Mouse (Mus musculus): ENCODE data around the gene Gpr158.

Gpr158 gene

GRCm38 (mm10) chr2:21665721-21666120 lies 298.4 kb downstream of the Gpr158 start:
- no peak for DNase-seq

- no peak for DNase-seq
These were observed 308.9 kb downstream of the Gpr158 start for GRCm38 (mm10) chr2:21676084-21676838.

DNA sequence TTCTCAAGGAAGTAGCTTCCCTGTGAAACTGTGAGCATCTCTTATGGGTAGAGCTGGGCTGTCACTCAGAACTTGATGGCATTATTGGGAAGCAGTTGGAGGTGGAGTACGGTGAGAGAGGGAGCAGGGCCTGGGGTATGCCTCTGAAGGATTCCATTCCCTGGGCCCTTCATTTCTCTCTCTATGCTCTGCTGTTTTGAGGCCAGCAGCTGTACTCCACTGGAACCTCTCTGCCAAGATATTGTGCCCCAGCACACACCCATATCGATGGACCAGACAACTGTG lies 309.4 kb downstream of the Gpr158 start:
- no peak for DNase-seq

DNA sequence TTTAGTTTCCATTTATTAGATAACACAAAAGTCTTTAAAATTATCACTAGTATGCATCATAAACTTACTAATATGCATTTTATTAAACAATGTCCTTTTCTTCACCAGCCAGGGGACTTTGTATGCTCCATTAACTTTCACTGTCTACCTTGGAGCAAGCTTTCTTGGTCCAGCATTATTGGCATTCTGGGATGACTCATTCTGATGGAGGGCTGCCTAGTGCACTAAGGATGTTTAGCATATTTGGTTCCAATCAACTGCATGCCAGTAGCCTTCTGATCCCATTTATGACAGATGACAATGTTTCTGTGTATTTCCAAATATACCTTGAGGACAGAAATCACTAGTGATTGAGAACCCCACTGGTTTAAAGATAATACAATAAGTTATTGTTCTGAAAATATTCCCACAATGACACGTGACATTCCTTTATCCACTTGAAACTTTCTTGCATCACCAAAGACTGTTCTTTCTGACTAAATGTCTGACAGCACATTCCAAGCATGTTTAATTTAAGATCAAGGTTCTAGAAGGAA lies 313.5 kb downstream of the Gpr158 start:
- no peak for DNase-seq

DNA sequence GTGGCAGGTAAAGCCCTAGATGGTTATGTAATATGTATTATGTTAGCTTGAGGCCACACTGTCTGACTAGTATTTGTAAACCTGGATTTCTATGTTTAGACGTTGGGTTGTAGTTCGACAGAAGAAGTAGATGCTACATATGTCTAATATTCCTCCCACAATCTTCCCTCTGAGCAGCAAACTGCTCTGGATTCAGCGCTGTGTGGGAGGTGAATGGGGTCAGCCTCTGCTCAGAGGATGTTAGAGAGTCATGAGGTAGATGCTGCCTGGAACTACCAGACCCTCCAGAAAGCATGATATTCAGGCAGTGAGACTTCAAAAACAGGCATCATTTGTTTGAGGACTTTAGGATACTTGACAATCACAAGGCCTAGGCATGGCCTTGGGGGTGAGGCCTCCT lies 317.4 kb downstream of the Gpr158 start:
- no peak for DNase-seq

- no peak for DNase-seq
These were observed 325.8 kb downstream of the Gpr158 start for GRCm38 (mm10) chr2:21693128-21693527.

- no peak for DNase-seq
These were observed 326.7 kb downstream of the Gpr158 start for GRCm38 (mm10) chr2:21693807-21694594.

DNA sequence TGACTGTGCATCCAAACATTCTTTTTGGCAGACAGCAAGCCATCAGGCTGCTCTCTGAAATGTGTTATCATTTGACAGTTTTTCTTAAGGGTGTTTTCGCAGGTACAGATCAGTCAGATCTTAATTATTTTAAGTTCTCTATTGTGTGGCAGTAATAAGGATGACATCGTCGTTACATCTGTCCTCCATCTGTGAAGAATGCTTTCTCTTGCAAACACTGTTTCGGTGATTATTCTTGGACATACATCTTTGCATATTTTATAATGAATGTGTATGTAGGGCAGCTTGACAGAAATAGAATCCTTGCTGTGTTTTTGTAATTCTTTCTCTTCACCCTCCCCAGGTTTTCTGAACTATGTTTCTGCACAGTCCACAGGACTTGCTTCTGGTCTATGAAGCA lies 360.7 kb downstream of the Gpr158 start:
- DNase-seq = no peak

DNA sequence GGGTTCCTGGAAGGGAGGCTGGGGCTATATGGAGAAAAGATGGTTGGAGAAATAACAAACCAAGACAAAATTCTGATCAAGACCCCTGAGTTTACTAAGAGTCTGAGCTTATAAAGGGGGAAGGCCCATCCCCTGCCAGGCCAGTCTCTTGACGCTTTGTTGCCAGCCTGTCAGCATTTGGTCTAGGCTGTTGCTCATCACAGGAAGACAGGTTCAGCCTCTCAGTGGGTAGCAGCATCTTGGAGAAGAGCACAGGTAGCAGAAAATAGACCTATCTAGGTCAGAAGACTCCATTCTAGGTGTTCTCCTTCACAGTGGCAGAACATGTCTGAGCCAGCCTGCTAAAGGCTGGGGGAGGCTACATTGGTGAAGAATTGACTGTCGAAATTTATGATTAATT lies 416.4 kb downstream of the Gpr158 start:
- no peak for DNase-seq

GRCm38 (mm10) chr2:21793156-21793555 lies 425.8 kb downstream of the Gpr158 start:
- no peak for DNase-seq

DNA sequence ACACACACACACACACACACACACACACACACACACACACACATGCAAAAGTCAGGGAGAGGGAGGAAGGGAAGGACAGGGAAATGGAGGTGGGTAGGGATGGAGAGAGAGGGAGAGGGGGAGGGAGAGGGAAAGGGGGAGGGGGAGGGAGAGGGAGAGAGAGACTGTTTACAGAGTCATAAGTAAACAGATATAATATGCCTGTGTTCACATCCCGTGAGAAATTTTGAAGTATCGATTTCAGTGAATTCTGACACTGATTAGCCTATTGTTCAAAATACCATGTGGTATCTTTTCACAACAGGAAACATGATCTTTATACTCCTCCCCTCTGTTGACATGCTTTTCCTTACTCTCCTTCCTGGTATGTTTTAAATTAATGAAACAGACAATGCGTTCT lies 432.3 kb downstream of the Gpr158 start:
- DNase-seq = no peak

DNA sequence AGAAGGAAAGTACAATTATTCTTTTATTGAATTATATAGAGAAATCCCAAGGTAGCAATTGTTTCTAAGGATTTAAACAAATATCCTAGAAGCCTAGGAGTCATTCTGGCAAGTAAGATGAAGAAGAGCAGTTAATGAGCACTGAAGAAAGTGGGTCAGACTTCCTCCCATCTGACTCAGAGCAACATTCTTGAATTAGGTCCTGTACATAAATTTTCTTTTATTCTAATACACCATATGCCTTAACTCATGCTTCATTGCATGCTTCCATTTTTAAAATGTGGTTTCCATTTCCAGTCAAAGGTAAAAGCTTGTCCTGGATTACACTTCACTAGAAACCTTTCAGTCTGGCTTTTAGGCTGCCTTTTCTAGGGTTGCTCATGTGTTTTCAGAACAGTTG lies 432.7 kb downstream of the Gpr158 start:
- no peak for DNase-seq

- no peak for DNase-seq
These were observed 441.2 kb downstream of the Gpr158 start for GRCm38 (mm10) chr2:21808510-21808909.

- DNase-seq = no peak
These were observed 443.1 kb downstream of the Gpr158 start for GRCm38 (mm10) chr2:21810431-21810830.

DNA sequence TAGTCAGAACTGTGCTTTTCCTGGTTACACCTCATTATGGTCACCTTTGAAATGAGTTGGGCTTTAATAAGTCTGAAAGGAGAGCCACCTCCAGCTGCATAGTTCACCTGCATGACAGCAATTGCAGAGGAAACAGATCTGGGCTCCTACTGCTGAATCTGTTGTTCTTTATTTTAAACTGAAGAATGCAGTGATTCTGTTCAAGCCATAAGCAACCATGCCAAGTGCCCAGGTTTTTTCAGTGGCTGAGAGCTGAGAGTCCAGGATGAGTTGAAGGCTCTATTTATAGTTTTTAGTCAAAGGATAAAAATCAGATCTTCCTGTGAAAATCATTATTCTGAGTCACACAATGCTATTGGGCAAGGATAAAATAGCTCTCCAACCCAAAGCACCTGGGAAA lies 496.7 kb downstream of the Gpr158 start:
- no peak for DNase-seq

Data from kidney, adult 9 months (tissue).